Mouse (Mus musculus): ENCODE measurements around the gene Igfbp2. TPM values are rescaled to one million over a fixed set of nuclear protein-coding genes. Genes with fewer than 3 reads are reported as not detected.

Gene Igfbp2
- total RNA-seq, 2 experiments from 2014 or later, result not detected

- ATAC-seq (replicated peaks; ENCODE audit: low FRiP score, low TSS enrichment, poor library complexity, severe bottlenecking), result no peak
Measured at GRCm38 (mm10) chr1:72813639-72814403, 10.5 kb upstream of the Igfbp2 start.

- no peak for ATAC-seq (replicated peaks; ENCODE audit: low FRiP score, low TSS enrichment, poor library complexity, severe bottlenecking)
Measured at GRCm38 (mm10) chr1:72815184-72815583, 9.1 kb upstream of the Igfbp2 start.

GRCm38 (mm10) chr1:72815616-72816015 is 8.7 kb upstream of the Igfbp2 start:
- no peak for ATAC-seq (replicated peaks; ENCODE audit: low FRiP score, low TSS enrichment, poor library complexity, severe bottlenecking)

GRCm38 (mm10) chr1:72819995-72820394 is 4.3 kb upstream of the Igfbp2 start:
- ATAC-seq (replicated peaks; ENCODE audit: low FRiP score, low TSS enrichment, poor library complexity, severe bottlenecking), result no peak

GRCm38 (mm10) chr1:72822893-72823292 is 1.4 kb upstream of the Igfbp2 start:
- no peak for ATAC-seq (replicated peaks; ENCODE audit: low FRiP score, low TSS enrichment, poor library complexity, severe bottlenecking)

- ATAC-seq (replicated peaks; ENCODE audit: low FRiP score, low TSS enrichment, poor library complexity, severe bottlenecking), result no peak
Measured at GRCm38 (mm10) chr1:72824707-72825101, 401 bp downstream of the Igfbp2 start.

GRCm38 (mm10) chr1:72825286-72825685 is 983 bp downstream of the Igfbp2 start:
- ATAC-seq (replicated peaks; ENCODE audit: low FRiP score, low TSS enrichment, poor library complexity, severe bottlenecking), result no peak

- no peak for ATAC-seq (replicated peaks; ENCODE audit: low FRiP score, low TSS enrichment, poor library complexity, severe bottlenecking)
Measured at GRCm38 (mm10) chr1:72825921-72826320, 1.6 kb downstream of the Igfbp2 start.

- no peak for ATAC-seq (replicated peaks; ENCODE audit: low FRiP score, low TSS enrichment, poor library complexity, severe bottlenecking)
Measured at GRCm38 (mm10) chr1:72826446-72826845, 2.1 kb downstream of the Igfbp2 start.

- no peak for ATAC-seq (replicated peaks; ENCODE audit: low FRiP score, low TSS enrichment, poor library complexity, severe bottlenecking)
Measured at GRCm38 (mm10) chr1:72826931-72827330, 2.6 kb downstream of the Igfbp2 start.

- no peak for ATAC-seq (replicated peaks; ENCODE audit: low FRiP score, low TSS enrichment, poor library complexity, severe bottlenecking)
Measured at GRCm38 (mm10) chr1:72827411-72828315, 3.4 kb downstream of the Igfbp2 start.

GRCm38 (mm10) chr1:72828843-72829242 is 4.5 kb downstream of the Igfbp2 start:
- ATAC-seq (replicated peaks; ENCODE audit: low FRiP score, low TSS enrichment, poor library complexity, severe bottlenecking), result no peak

GRCm38 (mm10) chr1:72830485-72830884 is 6.2 kb downstream of the Igfbp2 start:
- ATAC-seq (replicated peaks; ENCODE audit: low FRiP score, low TSS enrichment, poor library complexity, severe bottlenecking), result no peak

GRCm38 (mm10) chr1:72832715-72833153 is 8.4 kb downstream of the Igfbp2 start:
- ATAC-seq (replicated peaks; ENCODE audit: low FRiP score, low TSS enrichment, poor library complexity, severe bottlenecking), result no peak

- ATAC-seq (replicated peaks; ENCODE audit: low FRiP score, low TSS enrichment, poor library complexity, severe bottlenecking), result no peak
Measured at GRCm38 (mm10) chr1:72833563-72833962, 9.3 kb downstream of the Igfbp2 start.

GRCm38 (mm10) chr1:72839356-72839755 is 15.1 kb downstream of the Igfbp2 start:
- no peak for ATAC-seq (replicated peaks; ENCODE audit: low FRiP score, low TSS enrichment, poor library complexity, severe bottlenecking)

GRCm38 (mm10) chr1:72839791-72840190 is 15.5 kb downstream of the Igfbp2 start:
- no peak for ATAC-seq (replicated peaks; ENCODE audit: low FRiP score, low TSS enrichment, poor library complexity, severe bottlenecking)

- ATAC-seq (replicated peaks; ENCODE audit: low FRiP score, low TSS enrichment, poor library complexity, severe bottlenecking), result no peak
Measured at GRCm38 (mm10) chr1:72842666-72843459, 18.6 kb downstream of the Igfbp2 start.

GRCm38 (mm10) chr1:72844675-72845074 is 20.4 kb downstream of the Igfbp2 start:
- no peak for ATAC-seq (replicated peaks; ENCODE audit: low FRiP score, low TSS enrichment, poor library complexity, severe bottlenecking)
